Mouse (Mus musculus) ES-E14 (cell line): ENCODE results near the gene Zfp36.

Source experiments
- MAFK ChIP-seq: IDR thresholded peaks from 2 replicates; pipeline ENCODE4 v1.6.1; 2014; ENCODE audit warnings: mild to moderate bottlenecking, low read depth, low read length, inconsistent platforms; ENCODE audit not compliant: insufficient read depth
- ZC3H11A ChIP-seq: IDR thresholded peaks from 2 replicates; pipeline ENCODE4 v1.6.1; 2012; ENCODE audit warnings: low read depth, mild to moderate bottlenecking, inconsistent platforms, low read length, borderline replicate concordance
- ZNF384 ChIP-seq: IDR thresholded peaks from 2 replicates; pipeline ENCODE4 v1.6.1; 2012; ENCODE audit warnings: low read depth, low read length, inconsistent platforms

DNA sequence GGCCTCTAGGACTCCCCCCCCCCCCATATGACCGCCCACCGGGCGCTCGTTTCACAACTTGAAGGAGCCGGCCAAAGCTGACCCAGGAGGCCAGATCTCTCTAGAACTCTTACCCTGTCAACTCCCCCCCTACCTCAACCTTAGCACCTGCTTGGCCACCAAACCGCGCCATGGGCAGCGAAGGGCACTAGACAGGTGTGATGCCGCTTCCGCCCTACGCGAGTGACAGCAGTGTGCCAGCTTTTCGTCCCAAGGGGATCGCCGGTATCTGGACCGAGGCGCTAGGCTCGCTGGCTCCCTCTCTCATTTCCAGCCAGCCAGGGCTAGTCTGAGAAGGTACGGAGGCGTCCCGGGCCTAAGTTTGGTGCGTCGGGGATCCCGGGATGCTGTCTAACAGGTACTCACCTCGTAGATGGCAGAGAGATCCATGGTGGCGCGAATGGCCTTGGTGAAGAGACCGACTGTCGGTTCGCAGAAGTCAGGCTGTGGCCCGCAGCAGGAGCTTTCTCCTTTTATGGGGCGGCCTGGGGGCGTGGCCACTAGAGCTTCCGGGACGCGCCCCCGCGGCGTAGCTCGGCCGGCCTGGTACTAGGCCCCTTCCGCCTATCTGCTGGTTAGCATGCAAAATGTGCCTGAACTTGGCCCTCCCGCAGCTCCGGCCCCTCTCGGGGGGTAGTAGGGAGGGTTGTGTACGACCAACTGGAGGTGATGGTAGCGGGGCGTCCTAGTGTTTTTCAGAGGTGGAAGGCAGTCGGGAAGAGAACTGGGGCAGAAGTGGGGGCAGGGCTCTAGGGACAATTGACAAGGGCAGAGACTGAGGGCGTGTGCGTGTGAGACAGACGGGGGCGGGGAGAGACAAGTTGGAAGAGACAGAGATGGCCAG, 1.0 kb downstream of the Zfp36 start:
- TF ChIP-seq ZNF384 (no peak), MAFK (no peak), ZC3H11A (no peak)
